Mouse (Mus musculus): Measurements from ENCODE around the gene Dnajb12. TPM values are rescaled to one million over a fixed set of nuclear protein-coding genes. Genes with fewer than 3 reads are reported as not detected.
"Not testable (repeated sequence)": the region's sequence is repeated elsewhere in the genome, so short reads cannot be mapped to it uniquely, and the experiment has no call there.

The Dnajb12 gene
- polyA plus RNA-seq, 1 experiment = 20.5 TPM

DNA sequence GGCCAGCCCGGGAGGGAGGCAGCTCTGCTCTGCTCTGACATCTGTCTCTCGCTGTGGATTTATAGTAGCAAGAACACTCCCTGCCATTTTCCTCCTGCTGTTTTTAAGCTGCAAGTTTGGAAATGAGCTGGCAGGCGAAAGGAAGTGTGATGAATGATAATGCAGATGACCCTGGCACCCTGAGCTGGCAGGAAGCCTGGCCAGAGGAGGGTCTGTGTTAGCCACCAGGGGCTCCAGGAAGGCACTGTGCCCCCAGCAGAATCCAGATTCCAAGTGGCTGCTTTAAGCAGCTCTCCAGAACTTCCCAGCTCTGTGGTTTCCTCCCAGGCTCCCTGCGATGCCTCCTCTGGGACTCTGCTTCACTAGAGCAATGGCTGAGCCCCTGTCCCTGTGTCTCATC, 15.7 kb upstream of the Dnajb12 start:
- Histone ChIP-seq H3K27ac (ENCODE audit: control insufficient read depth, insufficient read depth, low read depth, low read length, poor library complexity) (no peak overlapping the region), H3K4me1 (ENCODE audit: control insufficient read depth, insufficient read depth, low read length) (peaks cover 3% of the 10 kb centered on the region), H3K4me3 (replicated peaks; ENCODE audit: control insufficient read depth, low read depth, low read length) (no peak overlapping the region)
- WGBS = 76% methylated on average over 4 of the region's 4 CpGs
- no peak for TF ChIP-seq POLR2A (IDR thresholded peaks at IDR 0.05; ENCODE audit: borderline replicate concordance, control insufficient read depth, low read depth, low read length)
- no peak for TF ChIP-seq CTCF (IDR thresholded peaks at IDR 0.05; ENCODE audit: control insufficient read depth, insufficient read depth, low read length)

DNA sequence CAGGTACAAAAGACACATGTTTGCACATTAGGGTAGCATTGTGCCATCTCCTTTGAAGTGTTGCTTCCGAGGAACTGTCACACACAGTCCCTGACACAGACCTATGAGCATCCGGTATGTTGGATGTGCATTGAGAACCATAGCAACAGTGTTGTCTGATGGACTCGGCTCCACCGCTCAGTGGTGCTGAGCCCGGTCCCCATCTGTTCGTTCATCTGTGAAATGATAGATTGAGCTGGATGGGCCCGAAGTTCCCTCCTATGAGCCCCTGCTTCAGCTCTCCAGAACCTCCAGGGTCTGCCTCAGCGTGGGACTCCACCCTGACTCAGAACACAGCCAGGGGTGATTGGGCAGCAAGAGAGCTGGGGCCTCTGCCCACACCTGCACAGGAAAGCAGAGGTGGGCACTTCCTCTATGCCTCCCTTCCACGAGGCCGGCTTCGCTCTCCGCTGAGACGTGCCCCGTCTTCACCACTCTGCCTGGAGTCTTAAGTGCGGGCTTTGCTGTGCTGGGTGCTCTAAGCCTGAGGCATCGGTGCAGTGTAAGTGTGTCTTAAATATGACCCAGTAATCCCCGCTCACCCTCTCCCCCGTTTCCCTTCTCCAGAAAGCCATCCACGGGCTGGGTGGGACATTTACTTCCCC, 15.0 kb upstream of the Dnajb12 start:
- Histone ChIP-seq H3K4me1 (ENCODE audit: control insufficient read depth, insufficient read depth, low read length) (peaks cover 3% of the 10 kb centered on the region), H3K27ac (ENCODE audit: control insufficient read depth, insufficient read depth, low read depth, low read length, poor library complexity) (no peak overlapping the region), H3K4me3 (replicated peaks; ENCODE audit: control insufficient read depth, low read depth, low read length) (no peak overlapping the region)
- WGBS = 57% methylated on average over 19 of the region's 19 CpGs
- TF ChIP-seq POLR2A (IDR thresholded peaks at IDR 0.05; ENCODE audit: borderline replicate concordance, control insufficient read depth, low read depth, low read length) (no peak), CTCF (IDR thresholded peaks at IDR 0.05; ENCODE audit: control insufficient read depth, insufficient read depth, low read length) (no peak)

DNA sequence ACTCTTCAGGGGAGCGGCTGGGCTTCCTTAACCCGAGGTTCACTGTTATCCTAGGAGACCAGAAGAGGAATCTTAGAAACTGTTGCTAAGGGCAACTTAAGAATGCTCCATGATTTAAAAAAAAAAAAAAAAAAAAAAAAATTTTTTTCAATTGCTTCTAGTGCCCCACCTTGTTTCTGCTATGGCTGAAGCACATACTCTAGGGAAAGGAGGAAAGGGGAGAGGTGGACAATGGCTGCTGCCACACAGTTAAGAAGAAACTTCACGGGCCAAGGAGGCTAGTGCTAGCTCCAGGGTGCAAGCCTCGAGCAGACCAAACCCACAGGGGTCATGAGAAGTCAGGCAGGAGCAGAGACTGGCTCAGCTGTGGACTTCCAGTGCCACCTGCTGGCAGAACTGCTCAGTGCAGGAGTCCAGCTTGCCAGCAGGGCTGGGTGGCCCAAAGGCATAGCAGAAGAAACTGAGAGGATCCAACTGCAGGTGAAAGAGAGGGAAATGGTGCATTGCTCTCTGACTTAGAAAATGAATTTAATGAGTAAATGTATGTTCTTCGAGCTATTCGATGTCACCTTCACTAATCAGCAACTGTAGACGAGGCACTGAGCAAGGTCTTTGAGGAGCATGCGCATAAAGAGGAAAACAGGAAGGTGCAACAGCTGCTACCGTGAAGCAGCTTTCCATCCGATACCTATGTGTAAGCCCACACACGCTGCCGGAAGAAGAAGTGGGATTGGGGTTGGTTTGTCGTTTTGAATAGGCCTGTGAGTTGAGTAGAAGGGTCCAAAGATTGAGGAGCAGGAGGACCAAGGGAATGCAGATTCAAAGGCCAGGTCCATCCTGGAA, 14.3 kb upstream of the Dnajb12 start:
- TF ChIP-seq CTCF (IDR thresholded peaks at IDR 0.05; ENCODE audit: control insufficient read depth, insufficient read depth, low read length) = peak; percentile 100
- no peak for TF ChIP-seq POLR2A (IDR thresholded peaks at IDR 0.05; ENCODE audit: borderline replicate concordance, control insufficient read depth, low read depth, low read length)
- peaks cover 3% of the 10 kb centered on the region for H3K4me1 ChIP-seq (ENCODE audit: control insufficient read depth, insufficient read depth, low read length)
- 7% methylated on average over 13 of the region's 13 CpGs for WGBS
- no peak overlapping the region for H3K27ac ChIP-seq (ENCODE audit: control insufficient read depth, insufficient read depth, low read depth, low read length, poor library complexity)
- no peak overlapping the region for H3K4me3 ChIP-seq (replicated peaks; ENCODE audit: control insufficient read depth, low read depth, low read length)

DNA sequence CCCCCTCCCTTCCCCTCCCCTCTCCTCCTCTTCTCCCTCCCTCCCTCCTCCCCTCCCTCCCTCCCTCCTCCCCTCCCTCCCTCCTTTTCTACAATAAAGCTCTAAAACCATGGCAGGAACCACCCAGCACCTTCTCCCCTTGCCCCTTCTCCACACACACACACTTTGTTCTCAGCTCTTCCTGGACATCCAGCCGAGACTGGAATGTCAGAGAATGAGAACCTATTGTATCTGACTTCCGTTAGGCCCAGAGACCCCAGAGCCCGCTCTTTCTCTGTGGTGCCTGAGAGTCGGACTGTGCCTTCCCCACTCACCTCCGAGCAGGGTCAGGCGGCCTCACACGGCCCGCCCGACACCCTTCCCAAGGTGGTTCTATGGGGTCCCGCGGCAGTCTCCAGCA, 11.1 kb upstream of the Dnajb12 start:
- TF ChIP-seq POLR2A (IDR thresholded peaks at IDR 0.05; ENCODE audit: borderline replicate concordance, control insufficient read depth, low read depth, low read length) (no peak), CTCF (IDR thresholded peaks at IDR 0.05; ENCODE audit: control insufficient read depth, insufficient read depth, low read length) (no peak)
- Histone ChIP-seq H3K4me1 (ENCODE audit: control insufficient read depth, insufficient read depth, low read length) (peaks cover 3% of the 10 kb centered on the region), H3K4me3 (replicated peaks; ENCODE audit: control insufficient read depth, low read depth, low read length) (no peak overlapping the region), H3K27ac (ENCODE audit: control insufficient read depth, insufficient read depth, low read depth, low read length, poor library complexity) (no peak overlapping the region)
- WGBS = 89% methylated on average over 11 of the region's 11 CpGs

DNA sequence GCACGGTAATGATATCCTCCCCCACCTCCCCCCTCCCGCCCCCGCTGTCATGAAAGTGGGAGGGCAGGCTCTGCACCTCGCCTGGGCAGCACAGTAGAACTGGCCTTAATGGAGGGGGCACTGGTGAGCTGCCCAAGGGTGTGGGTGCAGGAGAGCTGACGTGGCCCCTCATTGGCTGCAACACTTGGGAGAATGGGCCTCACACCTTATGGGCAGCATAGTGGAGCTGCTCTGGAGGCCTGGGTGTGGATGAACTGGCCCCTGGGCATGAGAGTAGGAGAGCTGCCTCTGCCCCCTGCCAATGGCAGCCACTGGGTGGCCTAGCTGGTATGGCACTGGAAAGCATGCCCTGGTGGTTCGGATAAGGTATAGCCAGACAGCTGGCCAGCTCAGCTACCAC, 9.3 kb upstream of the Dnajb12 start:
- Histone ChIP-seq H3K4me3 (replicated peaks; ENCODE audit: control insufficient read depth, low read depth, low read length) (no peak overlapping the region), H3K27ac (ENCODE audit: control insufficient read depth, insufficient read depth, low read depth, low read length, poor library complexity) (no peak overlapping the region), H3K4me1 (ENCODE audit: control insufficient read depth, insufficient read depth, low read length) (peaks cover 3% of the 10 kb centered on the region; the same call in 1 of the 2 replicates)
- TF ChIP-seq POLR2A (IDR thresholded peaks at IDR 0.05; ENCODE audit: borderline replicate concordance, control insufficient read depth, low read depth, low read length) (no peak), CTCF (IDR thresholded peaks at IDR 0.05; ENCODE audit: control insufficient read depth, insufficient read depth, low read length) (no peak)
- 83% methylated on average over 6 of the region's 6 CpGs for WGBS

DNA sequence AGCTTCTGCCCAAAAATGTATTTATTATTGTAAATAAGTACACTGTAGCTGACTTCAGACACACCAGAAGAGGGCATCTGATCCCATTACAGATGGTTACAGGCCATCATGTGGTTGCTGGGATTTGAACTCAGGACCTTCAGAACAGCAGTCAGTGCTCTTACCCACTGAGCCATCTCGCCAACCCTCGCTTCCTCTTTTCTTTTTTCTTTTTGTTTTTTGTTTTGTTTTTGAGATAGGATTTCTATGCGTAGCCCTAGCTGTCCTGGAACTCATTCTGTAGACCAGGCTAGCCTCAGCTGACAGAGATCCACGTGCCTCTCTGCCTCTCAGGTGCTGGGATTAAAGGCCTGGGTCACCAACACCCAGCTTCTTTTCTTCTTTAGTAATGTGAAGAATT, 6.7 kb upstream of the Dnajb12 start:
- H3K4me1 ChIP-seq (ENCODE audit: control insufficient read depth, insufficient read depth, low read length); H3K4me3 ChIP-seq (replicated peaks; ENCODE audit: control insufficient read depth, low read depth, low read length): not testable (repeated sequence)
- WGBS = 80% methylated on average over 4 of the region's 4 CpGs
- H3K27ac ChIP-seq (ENCODE audit: control insufficient read depth, insufficient read depth, low read depth, low read length, poor library complexity) = peak overlapping the region; percentile 91

DNA sequence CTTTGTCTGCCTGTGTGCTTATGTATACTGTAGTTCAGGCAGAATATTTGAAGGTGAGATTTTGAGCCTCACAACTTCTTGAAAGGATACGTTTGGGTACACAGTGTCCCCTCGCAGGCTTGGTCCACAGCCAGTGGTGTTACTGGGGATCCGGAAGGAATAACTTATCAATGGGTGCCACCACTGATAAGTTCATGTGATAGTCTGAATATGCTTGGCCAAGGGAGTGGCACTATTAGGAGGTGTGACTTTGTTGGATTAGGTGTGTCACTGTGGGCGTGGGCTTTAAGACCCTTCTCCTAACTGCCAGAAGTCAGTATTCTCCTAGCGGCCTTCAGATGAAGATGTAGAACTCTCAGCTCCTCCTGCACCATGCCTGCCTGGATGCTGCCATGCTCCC, 6.2 kb upstream of the Dnajb12 start:
- Histone ChIP-seq H3K4me1 (ENCODE audit: control insufficient read depth, insufficient read depth, low read length) (no peaks in the 10 kb centered on the region; the same call in 1 of the 2 replicates), H3K27ac (ENCODE audit: control insufficient read depth, insufficient read depth, low read depth, low read length, poor library complexity) (peak overlapping the region; percentile 91), H3K4me3 (replicated peaks; ENCODE audit: control insufficient read depth, low read depth, low read length) (no peak overlapping the region)
- whole genome bisulfite sequencing = 68% methylated on average over 5 of the region's 5 CpGs
- no peak for TF ChIP-seq POLR2A (IDR thresholded peaks at IDR 0.05; ENCODE audit: borderline replicate concordance, control insufficient read depth, low read depth, low read length)
- TF ChIP-seq CTCF (IDR thresholded peaks at IDR 0.05; ENCODE audit: control insufficient read depth, insufficient read depth, low read length) = no peak

DNA sequence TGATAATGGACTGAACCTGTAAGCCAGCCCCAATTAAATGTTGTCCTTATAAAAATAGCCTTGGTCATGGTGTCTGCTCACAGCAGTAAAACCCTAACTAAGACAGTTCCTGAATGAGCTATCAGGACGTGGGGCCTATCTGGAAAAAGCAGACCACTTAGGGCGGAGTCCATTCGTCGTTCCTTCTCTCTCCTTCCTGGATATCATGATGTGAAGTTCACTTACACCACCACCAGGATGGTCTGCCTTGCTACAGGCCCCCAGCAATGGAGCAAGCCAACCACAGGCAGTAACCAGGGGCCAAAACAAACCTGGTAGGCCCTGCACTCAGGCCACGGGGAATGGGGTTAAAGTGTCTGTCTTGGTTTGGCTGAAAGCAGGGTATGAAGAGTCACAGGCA, 5.7 kb upstream of the Dnajb12 start:
- Histone ChIP-seq H3K4me1 (ENCODE audit: control insufficient read depth, insufficient read depth, low read length) (no peaks in the 10 kb centered on the region; the same call in 1 of the 2 replicates), H3K27ac (ENCODE audit: control insufficient read depth, insufficient read depth, low read depth, low read length, poor library complexity) (peak overlapping the region; percentile 91), H3K4me3 (replicated peaks; ENCODE audit: control insufficient read depth, low read depth, low read length) (peak overlapping the region; percentile 50)
- 55% methylated on average over 5 of the region's 5 CpGs for WGBS
- TF ChIP-seq CTCF (IDR thresholded peaks at IDR 0.05; ENCODE audit: control insufficient read depth, insufficient read depth, low read length) (peak; percentile 32; the same call in 1 of the 2 replicates), POLR2A (IDR thresholded peaks at IDR 0.05; ENCODE audit: borderline replicate concordance, control insufficient read depth, low read depth, low read length) (no peak)
